Mouse (Mus musculus) forebrain, postnatal 0 days (tissue): ENCODE results near the gene Mgarp. TPM values are rescaled to one million over a fixed set of nuclear protein-coding genes. Genes with fewer than 3 reads are reported as not detected.
"Not testable (repeated sequence)": the region's sequence is repeated elsewhere in the genome, so short reads cannot be mapped to it uniquely, and the experiment has no call there.

Experiments used
- ATAC-seq: fragments of 200-750 bp; cut with Nextera tagmentation; 2 replicates; pipeline ENCODE4 v1.8.0; 2017; ENCODE audit warnings: mild to moderate bottlenecking, moderate library complexity
- DNase-seq: peaks from one replicate; pipeline ENCODE4 v3.0.0-alpha.2; 2015
- H3K27ac ChIP-seq: fragments of 300-500 bp; sonication (generic); 2 replicates; pipeline ENCODE4 v1.5.1; 2014; ENCODE audit warnings: low read depth, mild to moderate bottlenecking, antibody characterized with exemption, low read length, moderate library complexity, mixed read lengths
- H3K27me3 ChIP-seq: fragments of 300-500 bp; sonication (generic); 2 replicates; pipeline ENCODE4 v1.6.1; 2014; ENCODE audit warnings: mild to moderate bottlenecking, low read length, mixed read lengths; ENCODE audit not compliant: insufficient read depth
- H3K36me3 ChIP-seq: fragments of 300-500 bp; sonication (generic); 2 replicates; pipeline ENCODE4 v1.6.1; 2014; ENCODE audit warnings: mild to moderate bottlenecking, moderate library complexity; ENCODE audit not compliant: insufficient read depth
- H3K4me1 ChIP-seq: fragments of 300-500 bp; sonication (generic); 2 replicates; pipeline ENCODE4 v1.6.1; 2014; ENCODE audit warnings: antibody characterized with exemption; ENCODE audit not compliant: insufficient read depth
- H3K4me2 ChIP-seq: fragments of 300-500 bp; sonication (generic); 2 replicates; pipeline ENCODE4 v1.6.1; 2014; ENCODE audit warnings: low read depth, mild to moderate bottlenecking, moderate library complexity
- H3K4me3 ChIP-seq: fragments of 300-500 bp; sonication (generic); 2 replicates; pipeline ENCODE4 v1.5.1; 2014; ENCODE audit warnings: low read depth, low read length, mixed read lengths
- H3K9ac ChIP-seq: fragments of 300-500 bp; sonication (generic); 2 replicates; pipeline ENCODE4 v1.6.1; 2014; ENCODE audit warnings: mild to moderate bottlenecking
- H3K9me3 ChIP-seq: fragments of 300-500 bp; sonication (generic); 2 replicates; pipeline ENCODE4 v1.6.1; 2016; ENCODE audit warnings: low read length
- CTCF ChIP-seq: sonication (generic); IDR thresholded peaks from 2 replicates; pipeline ENCODE4 v1.5.1; 2016; ENCODE audit warnings: antibody characterized with exemption, control low read depth, low read depth
- WGBS: fragments of 180-500 bp; shearing (Covaris S2); extraction: QIAGEN DNeasy Blood & Tissue Kit; methylation state at CpG from one replicate; pipeline ENCODE4 v1.1.7; 2014; 5-methylcytosine and 5-hydroxymethylcytosine counted together
- polyA plus RNA-seq: library from polyadenylated mRNA; unstranded; fragments of >200 nt; fragmentation: Nextera tagmentation; extraction: Ambion mirVana; gene quantifications from 2 replicates; pipeline ENCODE4 v1.2.1, GENCODE M21; 2015
- total RNA-seq: library from RNA; depleted of rRNA; stranded (reverse); fragments of >200 nt; gene quantifications from 2 replicates; pipeline ENCODE4 v1.2.3, GENCODE M21; 2014

The Mgarp gene
- total and polyA plus RNA-seq, 2 experiments from 2014 or later: 0.42 to 0.67 TPM

DNA sequence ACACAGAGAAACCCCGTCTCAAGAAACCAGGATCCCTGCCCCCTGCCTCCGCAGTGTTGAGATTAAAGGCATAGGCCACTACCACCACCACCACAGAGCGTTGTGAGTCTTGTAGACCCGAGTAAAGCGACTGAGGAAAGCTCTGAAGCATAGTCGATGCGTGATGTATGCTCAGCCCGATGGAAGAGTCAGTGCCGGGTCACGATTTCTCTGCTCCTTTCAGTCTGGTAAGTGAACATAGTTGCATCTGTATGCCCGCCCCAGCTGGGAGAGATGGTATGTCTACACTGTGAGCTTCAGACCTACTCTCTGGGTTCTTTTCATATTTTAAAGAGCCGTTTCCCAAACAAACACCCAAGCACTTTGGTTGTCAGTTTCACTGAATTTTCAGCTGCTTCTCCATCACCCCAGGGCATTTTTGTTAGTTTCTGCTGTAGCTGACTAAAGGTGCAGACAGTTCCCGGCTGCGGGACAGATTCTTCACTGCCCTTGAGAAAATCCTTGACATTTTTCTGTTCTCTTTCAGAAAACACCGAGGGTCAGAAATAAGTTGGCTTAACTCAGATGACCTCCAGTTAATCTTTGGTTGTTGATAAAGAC, 1.3 kb upstream of the Mgarp start:
- Histone ChIP-seq H3K36me3 (no peaks in the 10 kb centered on the region), H3K4me3 (no peak overlapping the region), H3K9ac (no peak overlapping the region), H3K27me3 (peaks cover 4% of the 10 kb centered on the region; the same call in 1 of the 2 replicates), H3K4me1 (no peaks in the 10 kb centered on the region), H3K9me3 (no peaks in the 10 kb centered on the region), H3K27ac (no peak overlapping the region), H3K4me2 (no peak overlapping the region)
- DNase-seq (no peak), ATAC-seq (no peak)
- 58% methylated on average over 15 of the region's 15 CpGs for WGBS
- no peak for TF ChIP-seq CTCF

DNA sequence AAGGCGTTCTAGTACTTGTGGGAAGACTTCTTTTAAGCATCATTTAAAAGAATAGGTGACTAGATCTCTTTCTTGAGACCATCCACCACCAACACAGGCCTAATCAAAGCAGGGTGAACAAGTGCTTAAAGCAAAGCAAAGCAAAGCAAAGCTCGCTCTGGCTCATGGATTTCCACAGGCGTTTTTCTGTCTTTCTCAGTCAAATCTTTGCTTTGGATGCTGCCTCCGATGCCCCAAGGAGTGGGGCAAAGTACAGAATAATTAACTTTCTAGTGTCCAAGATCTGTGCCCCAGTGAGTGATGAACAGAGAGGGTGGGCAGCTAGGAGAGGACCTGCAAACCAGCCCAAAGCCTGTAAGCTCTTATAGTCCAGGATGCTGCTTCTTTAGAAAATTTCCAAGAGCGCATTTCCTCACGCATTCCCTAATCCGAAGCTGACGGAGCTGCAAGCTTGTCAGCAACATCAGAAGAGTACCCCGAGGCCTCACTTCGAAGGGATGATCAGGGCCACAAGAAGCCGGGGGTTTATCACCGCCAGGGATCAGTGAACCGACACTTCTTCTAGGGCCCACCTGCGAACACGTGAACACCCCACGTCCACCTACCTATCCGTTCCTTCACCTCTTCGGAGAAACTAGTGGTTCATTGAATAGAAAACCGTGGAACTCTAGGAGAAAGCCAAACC, 935 bp downstream of the Mgarp start:
- DNase-seq: no peak
- H3K4me1 ChIP-seq: no peaks in the 10 kb centered on the region
- TF ChIP-seq CTCF: no peak
- no peak overlapping the region for H3K27ac ChIP-seq
- H3K9me3 ChIP-seq: no peaks in the 10 kb centered on the region
- H3K4me3 ChIP-seq: no peak overlapping the region
- H3K9ac ChIP-seq: no peak overlapping the region
- ATAC-seq: no peak
- WGBS: 28% methylated on average over 19 of the region's 19 CpGs
- no peaks in the 10 kb centered on the region for H3K36me3 ChIP-seq
- no peak overlapping the region for H3K4me2 ChIP-seq
- H3K27me3 ChIP-seq: peaks cover 4% of the 10 kb centered on the region; the same call in 1 of the 2 replicates

DNA sequence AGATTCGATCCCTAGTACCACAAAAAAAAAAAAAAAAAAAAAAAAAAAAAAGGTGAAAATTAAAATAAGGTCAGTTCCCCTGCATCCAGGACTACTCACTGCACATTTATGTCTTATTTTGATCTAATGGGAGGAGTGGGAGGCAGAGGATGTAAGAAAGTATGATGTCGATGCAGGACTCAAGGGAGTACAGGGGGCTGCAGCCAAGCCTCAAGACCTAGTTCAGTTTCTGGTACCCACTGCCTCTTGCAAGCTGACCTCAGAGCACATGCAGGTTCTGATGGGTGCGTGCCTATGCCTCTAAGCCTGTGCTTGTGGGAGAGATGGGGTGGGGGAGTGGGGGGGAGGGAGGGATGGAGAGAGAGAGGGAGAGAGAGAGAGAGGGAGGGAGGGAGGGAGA, 1.7 kb downstream of the Mgarp start:
- WGBS: 61% methylated on average over 3 of the region's 3 CpGs
- TF ChIP-seq CTCF: no peak
- Histone ChIP-seq H3K9me3 (no peaks in the 10 kb centered on the region), H3K36me3 (no peaks in the 10 kb centered on the region), H3K27me3 (peaks cover 4% of the 10 kb centered on the region; the same call in 1 of the 2 replicates), H3K4me2 (no peak overlapping the region), H3K4me1 (no peaks in the 10 kb centered on the region), H3K27ac (no peak overlapping the region), H3K4me3 (no peak overlapping the region), H3K9ac (no peak overlapping the region)
- ATAC-seq: no peak
- DNase-seq: no peak

DNA sequence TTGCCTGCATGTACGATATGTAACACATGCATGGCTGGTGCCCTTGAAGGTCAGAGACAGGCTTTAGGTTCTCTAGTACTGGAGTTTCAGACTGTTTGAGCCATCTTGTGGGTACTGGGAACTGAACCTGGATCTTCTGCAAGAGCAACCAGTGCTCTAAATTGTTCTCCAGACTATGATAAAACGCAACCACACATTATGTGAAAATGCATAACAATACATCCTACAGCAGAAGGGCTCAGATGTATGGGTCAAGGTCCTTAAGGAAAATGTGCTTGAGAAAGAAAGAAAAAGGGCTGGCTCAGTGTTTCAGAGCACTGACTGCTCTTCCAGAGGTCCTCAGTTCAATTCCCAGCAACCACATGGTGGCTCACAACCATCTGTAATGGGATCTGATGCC, 2.9 kb downstream of the Mgarp start:
- Histone ChIP-seq H3K4me1 (no peaks in the 10 kb centered on the region), H3K4me2 (no peak overlapping the region), H3K27me3 (peaks cover 4% of the 10 kb centered on the region; the same call in 1 of the 2 replicates), H3K36me3 (no peaks in the 10 kb centered on the region), H3K27ac (no peak overlapping the region), H3K9ac (no peak overlapping the region), H3K4me3 (no peak overlapping the region), H3K9me3 (no peaks in the 10 kb centered on the region)
- no peak for ATAC-seq
- no peak for DNase-seq
- 95% methylated on average over 2 of the region's 2 CpGs for WGBS
- no peak for TF ChIP-seq CTCF

DNA sequence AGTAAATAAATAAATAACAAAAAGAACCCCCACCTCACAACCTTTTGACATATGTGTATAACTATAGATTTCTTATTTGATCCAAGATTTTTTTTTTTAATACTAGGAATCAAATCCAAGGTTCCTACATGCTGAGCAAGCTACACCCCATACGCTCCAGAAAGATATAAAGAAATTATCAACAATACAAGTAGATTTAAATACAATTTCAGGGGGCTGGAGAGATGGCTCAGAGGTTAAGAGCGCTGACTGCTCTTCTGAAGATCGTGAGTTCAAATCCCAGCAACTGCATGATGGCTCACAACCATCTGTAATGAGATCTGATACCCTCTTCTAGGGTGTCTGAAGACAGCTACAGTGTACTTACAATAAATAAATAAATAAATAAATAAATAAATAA, 3.5 kb downstream of the Mgarp start:
- H3K9ac ChIP-seq, H3K27me3 ChIP-seq, H3K4me3 ChIP-seq, DNase-seq, H3K36me3 ChIP-seq, H3K9me3 ChIP-seq, ATAC-seq, H3K27ac ChIP-seq, H3K4me1 ChIP-seq, H3K4me2 ChIP-seq: not testable (repeated sequence)
- 91% methylated on average over 3 of the region's 3 CpGs for WGBS

DNA sequence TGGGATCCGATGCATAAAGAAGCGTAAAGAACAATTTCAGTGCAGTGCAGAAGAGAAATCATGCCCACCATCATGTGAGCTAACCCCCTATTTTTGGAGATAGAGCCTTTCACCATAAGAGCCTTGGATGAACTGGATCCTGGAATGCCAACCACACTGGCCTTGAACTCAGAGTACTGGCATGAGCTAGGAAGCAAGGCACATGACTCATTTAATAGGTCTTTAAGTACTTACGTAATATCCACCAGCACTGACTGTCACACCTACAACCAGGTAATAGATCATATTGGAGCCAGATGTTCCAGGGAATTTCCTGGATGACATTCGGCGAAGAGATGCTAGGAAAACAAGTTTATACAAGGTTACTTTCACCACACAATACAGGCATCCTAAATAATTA, 4.9 kb downstream of the Mgarp start:
- H3K27ac ChIP-seq: no peak overlapping the region
- peaks cover 4% of the 10 kb centered on the region; the same call in 1 of the 2 replicates for H3K27me3 ChIP-seq
- DNase-seq: no peak
- no peaks in the 10 kb centered on the region for H3K9me3 ChIP-seq
- no peak overlapping the region for H3K4me2 ChIP-seq
- H3K4me1 ChIP-seq: no peaks in the 10 kb centered on the region
- WGBS: 95% methylated on average over 5 of the region's 5 CpGs
- no peak for ATAC-seq
- no peak for TF ChIP-seq CTCF
- H3K36me3 ChIP-seq: no peaks in the 10 kb centered on the region
- no peak overlapping the region for H3K9ac ChIP-seq
- H3K4me3 ChIP-seq: no peak overlapping the region

DNA sequence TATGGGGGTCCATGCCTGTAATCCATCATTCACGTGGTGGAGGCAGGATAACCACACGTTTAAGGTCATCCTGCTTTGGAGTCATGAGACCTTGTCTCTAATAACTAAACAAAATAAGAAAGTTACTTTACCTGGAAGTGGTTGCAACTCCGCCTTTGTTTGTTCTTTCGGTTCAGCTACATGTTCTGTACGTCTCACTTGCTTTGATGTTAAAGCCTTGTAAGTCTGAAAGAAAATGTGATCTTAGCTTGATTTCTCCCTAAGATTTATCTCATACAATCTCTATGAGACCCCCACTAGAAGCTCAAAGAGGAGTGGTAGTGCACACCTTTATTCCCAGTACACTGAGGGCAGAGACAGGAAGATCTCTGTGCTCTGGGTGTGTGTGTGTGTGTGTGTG, 5.4 kb downstream of the Mgarp start:
- Histone ChIP-seq H3K4me2 (no peak overlapping the region), H3K9ac (no peak overlapping the region), H3K27me3 (0 out of 2 replicates have a peak, but pooled peaks cover under 1% of the 10 kb centered on the region), H3K9me3 (no peaks in the 10 kb centered on the region), H3K4me3 (no peak overlapping the region), H3K27ac (no peak overlapping the region), H3K36me3 (no peaks in the 10 kb centered on the region), H3K4me1 (no peaks in the 10 kb centered on the region)
- no peak for ATAC-seq
- TF ChIP-seq CTCF: no peak
- DNase-seq: no peak
- 88% methylated on average over 5 of the region's 5 CpGs for WGBS
